Mouse (Mus musculus) CH12.LX (cell line): ENCODE measurements around the gene Slc6a9. TPM values are rescaled to one million over a fixed set of nuclear protein-coding genes. Genes with fewer than 3 reads are reported as not detected.

Experiments
- DNase-seq: peaks from one replicate; pipeline ENCODE4 v3.0.0-alpha.2; 2013; ENCODE audit errors: extremely low read depth
- H3K27ac ChIP-seq: 2 replicates; pipeline ENCODE4 v1.5.1; 2012; ENCODE audit warnings: low read depth, mild to moderate bottlenecking, control low read depth, moderate library complexity; ENCODE audit not compliant: insufficient read depth
- H3K27me3 ChIP-seq: replicated peaks from 2 replicates; pipeline ENCODE3; 2012; ENCODE audit warnings: inconsistent platforms
- H3K36me3 ChIP-seq, 2 experiments: replicated peaks in 1 of 2; 2 replicates each; pipeline versions ENCODE3 to v1.6.1; 2012; ENCODE audit warnings: inconsistent platforms in 1 of 2, low read length in 1 of 2, mild to moderate bottlenecking in 1 of 2, mixed read lengths in 1 of 2, moderate library complexity in 1 of 2; ENCODE audit not compliant: control insufficient read depth in 1 of 2, insufficient read depth in 1 of 2
- H3K4me1 ChIP-seq, 2 experiments: 2 replicates each; pipeline ENCODE4 v1.6.1; 2012; ENCODE audit warnings: inconsistent platforms in 1 of 2, moderate library complexity in 1 of 2; ENCODE audit not compliant: insufficient read depth in 2 of 2, control insufficient read depth in 1 of 2
- H3K4me2 ChIP-seq: 2 replicates; pipeline ENCODE4 v1.6.1; 2012; ENCODE audit warnings: low read depth, mild to moderate bottlenecking, control low read depth; ENCODE audit not compliant: poor library complexity, insufficient read depth, severe bottlenecking
- H3K4me3 ChIP-seq, 3 experiments: fragments of 150-350 bp in 1 of 3; sonication (generic) in 1 of 3; replicated peaks in 1 of 3; 2 replicates each; pipeline versions ENCODE3 to v1.5.1; 2011 to 2012; ENCODE audit warnings: low read depth in 2 of 3, low read length in 2 of 3, mild to moderate bottlenecking in 2 of 3, moderate library complexity in 2 of 3, control low read depth in 1 of 3, improper control_type of control experiment in 1 of 3, inconsistent platforms in 1 of 3, mixed read lengths in 1 of 3; ENCODE audit not compliant: poor library complexity in 1 of 3
- H3K79me2 ChIP-seq: replicated peaks from 2 replicates; pipeline ENCODE4 v1.6.1; 2012; ENCODE audit warnings: mild to moderate bottlenecking, moderate library complexity; ENCODE audit not compliant: control insufficient read depth, poor library complexity, insufficient read depth, severe bottlenecking; ENCODE audit errors: extremely low read depth
- H3K9ac ChIP-seq: 2 replicates; pipeline ENCODE4 v1.6.1; 2012; ENCODE audit warnings: low read depth, mild to moderate bottlenecking, control low read depth, moderate library complexity; ENCODE audit not compliant: insufficient read depth
- H3K9me3 ChIP-seq: replicated peaks from 2 replicates; pipeline ENCODE3; 2012; ENCODE audit warnings: low read length, inconsistent platforms, mixed read lengths
- BHLHE40 ChIP-seq: IDR thresholded peaks from 2 replicates; pipeline ENCODE4 v1.6.1; 2011; ENCODE audit warnings: mild to moderate bottlenecking, low read depth, low read length, improper control_type of control experiment
- CHD2 ChIP-seq: IDR thresholded peaks from 2 replicates; pipeline ENCODE4 v1.6.1; 2011; ENCODE audit warnings: low read length, improper control_type of control experiment
- E2F4 ChIP-seq: IDR thresholded peaks from 2 replicates; pipeline ENCODE4 v1.6.1; 2011; ENCODE audit warnings: low read depth, low read length, improper control_type of control experiment; ENCODE audit not compliant: insufficient replicate concordance
- IRF4 ChIP-seq: IDR thresholded peaks from 2 replicates; pipeline ENCODE4 v1.6.1; 2014; ENCODE audit warnings: low read depth, mild to moderate bottlenecking, inconsistent platforms, low read length, improper control_type of control experiment
- JUN ChIP-seq: IDR thresholded peaks from 2 replicates; pipeline ENCODE4 v1.6.1; 2011; ENCODE audit warnings: low read depth, mild to moderate bottlenecking, low read length, improper control_type of control experiment, moderate library complexity; ENCODE audit not compliant: insufficient read depth
- JUND ChIP-seq: conservative IDR thresholded peaks from 2 replicates; pipeline ENCODE4 v1.6.1; 2011; ENCODE audit warnings: low read depth, low read length, improper control_type of control experiment
- MAFK ChIP-seq: IDR thresholded peaks from 2 replicates; pipeline ENCODE4 v1.6.1; 2011; ENCODE audit warnings: low read length, improper control_type of control experiment; ENCODE audit not compliant: insufficient replicate concordance
- MAX ChIP-seq: IDR thresholded peaks from 2 replicates; pipeline ENCODE4 v1.6.1; 2011; ENCODE audit warnings: low read length, improper control_type of control experiment
- MAZ ChIP-seq: IDR thresholded peaks from 2 replicates; pipeline ENCODE4 v1.6.1; 2012; ENCODE audit warnings: low read depth, mild to moderate bottlenecking, inconsistent platforms, low read length, improper control_type of control experiment, moderate library complexity
- MXI1 ChIP-seq: IDR thresholded peaks from 2 replicates; pipeline ENCODE4 v1.6.1; 2011; ENCODE audit warnings: mild to moderate bottlenecking, low read depth, low read length, improper control_type of control experiment
- MYC ChIP-seq: IDR thresholded peaks from 2 replicates; pipeline ENCODE4 v1.6.1; 2011; ENCODE audit warnings: low read depth, mild to moderate bottlenecking, improper control_type of control experiment, low read length
- NELFE ChIP-seq: IDR thresholded peaks from 2 replicates; pipeline ENCODE4 v1.6.1; 2011; ENCODE audit warnings: low read depth, low read length, improper control_type of control experiment
- POLR2AphosphoS2 ChIP-seq: IDR thresholded peaks from 2 replicates; pipeline ENCODE4 v1.6.1; 2011; ENCODE audit warnings: low read depth, low read length, improper control_type of control experiment
- SIN3A ChIP-seq: IDR thresholded peaks from 2 replicates; pipeline ENCODE4 v1.6.1; 2012; ENCODE audit warnings: low read length, improper control_type of control experiment, inconsistent platforms
- TCF12 ChIP-seq: IDR thresholded peaks from 2 replicates; pipeline ENCODE4 v1.6.1; 2014; ENCODE audit warnings: low read depth, mild to moderate bottlenecking, inconsistent platforms, low read length, improper control_type of control experiment
- ZNF384 ChIP-seq: IDR thresholded peaks from 2 replicates; pipeline ENCODE4 v1.6.1; 2012; ENCODE audit warnings: low read depth, low read length, improper control_type of control experiment, inconsistent platforms
- dilution Hi-C: fragments of 300-500 bp; cut with MboI; formaldehyde crosslinking; loops from 2 replicates; pipeline ENCODE4 v1.14.3; 2020; ENCODE audit warnings: low sequenced_read_pairs; ENCODE audit not compliant: extremely low pct_unique_long_range_greater_than_20kb, extremely low pct_ligation_motif_present
- in situ Hi-C: fragments of 300-500 bp; cut with MboI; formaldehyde crosslinking; loops from 3 replicates; pipeline ENCODE4 v1.14.3; 2019; ENCODE audit warnings: low sequenced_read_pairs, low pct_ligation_motif_present, low pct_unique_long_range_greater_than_20kb, mixed read lengths
- polyA plus RNA-seq: library from polyadenylated mRNA; unstranded; fragments of >175 nt; gene quantifications from 2 replicates; pipeline ENCODE4 v1.2.1, GENCODE M21; 2012; ENCODE audit warnings: low read depth; ENCODE audit not compliant: insufficient read length
- total RNA-seq, 2 experiments: library from RNA; depleted of rRNA; stranded (reverse); fragments of 300-350 nt in 1 of 2; fragments of >200 nt in 1 of 2; gene quantifications; 2 replicates each; pipeline ENCODE4 v1.2.3; 2012 to 2014

The Slc6a9 gene
- total and polyA plus RNA-seq, 3 experiments: 4.0 to 15.6 (median 9.1) TPM

GRCm38 (mm10) chr4:117923450-117923849 is 89.1 kb downstream of the Slc6a9 start:
- Histone ChIP-seq H3K27ac (no peak overlapping the region), H3K36me3 (no peaks in the 10 kb centered on the region), H3K4me3 (no peak overlapping the region), H3K27me3 (no peaks in the 10 kb centered on the region), H3K4me2 (no peak overlapping the region), H3K4me1 (peaks cover 2 to 17% of the 10 kb centered on the region in 2 experiments; a peak in 2 of 4 replicates), H3K9ac (no peak overlapping the region), H3K9me3 (no peaks in the 10 kb centered on the region), H3K79me2 (no peaks in the 10 kb centered on the region)
- in situ Hi-C loops: no loop called here
- dilution Hi-C loops: no loop called here
- TF ChIP-seq IRF4 (no peak), MAZ (no peak), MAFK (no peak), NELFE (no peak), POLR2AphosphoS2 (no peak), BHLHE40 (no peak), MAX (no peak), ZNF384 (no peak), SIN3A (no peak), JUND (no peak), TCF12 (no peak), MYC (no peak), JUN (no peak), MXI1 (no peak), CHD2 (no peak), E2F4 (no peak)
- no peak for DNase-seq

Other genes with a start within 250 kb of the Slc6a9 start
- gene Dmap1, start 152.2 kb upstream of the Slc6a9 start, total RNA-seq (2012; rRNA removed): 39.3 and 42.2 TPM in 2 replicates
- gene Dmap1, start 152.2 kb upstream of the Slc6a9 start, total RNA-seq (2014; rRNA removed): 39.3 and 42.6 TPM in 2 replicates
- gene Dmap1, start 152.2 kb upstream of the Slc6a9 start, polyA plus RNA-seq: 43.4 and 44.5 TPM in 2 replicates
- gene Gm12845, start 110.1 kb upstream of the Slc6a9 start, total RNA-seq (2012; rRNA removed): 0.08 TPM in 1 of 2 replicates, not detected in the other
- not detected in 2 replicates for gene Gm12845, start 110.1 kb upstream of the Slc6a9 start, total RNA-seq (2014; rRNA removed)
- 0.17 TPM in 1 of 2 replicates, not detected in the other for gene Gm12845, start 110.1 kb upstream of the Slc6a9 start, polyA plus RNA-seq
- gene Klf17, start 68.9 kb upstream of the Slc6a9 start, total RNA-seq (2012; rRNA removed): not detected in 2 replicates
- gene Klf17, start 68.9 kb upstream of the Slc6a9 start, total RNA-seq (2014; rRNA removed): not detected in 2 replicates
- not detected in 2 replicates for gene Klf17, start 68.9 kb upstream of the Slc6a9 start, polyA plus RNA-seq
- gene Ccdc24, start 38.1 kb downstream of the Slc6a9 start, total RNA-seq (2012; rRNA removed): 0.46 and 0.93 TPM in 2 replicates
- gene Ccdc24, start 38.1 kb downstream of the Slc6a9 start, total RNA-seq (2014; rRNA removed): not detected in 2 replicates
- 0.40 and 0.81 TPM in 2 replicates for gene Ccdc24, start 38.1 kb downstream of the Slc6a9 start, polyA plus RNA-seq
- gene B4galt2, start 49.0 kb downstream of the Slc6a9 start, total RNA-seq (2012; rRNA removed): 0.25 and 0.29 TPM in 2 replicates
- gene B4galt2, start 49.0 kb downstream of the Slc6a9 start, total RNA-seq (2014; rRNA removed): not detected in 2 replicates
- 0.14 and 0.22 TPM in 2 replicates for gene B4galt2, start 49.0 kb downstream of the Slc6a9 start, polyA plus RNA-seq
- 169 and 186 TPM in 2 replicates for gene Atp6v0b, start 52.8 kb downstream of the Slc6a9 start, total RNA-seq (2012; rRNA removed)
- gene Atp6v0b, start 52.8 kb downstream of the Slc6a9 start, total RNA-seq (2014; rRNA removed): 165 and 176 TPM in 2 replicates
- gene Atp6v0b, start 52.8 kb downstream of the Slc6a9 start, polyA plus RNA-seq: 189 and 202 TPM in 2 replicates
- 19.8 and 25.8 TPM in 2 replicates for gene Dph2, start 57.5 kb downstream of the Slc6a9 start, total RNA-seq (2012; rRNA removed)
- gene Dph2, start 57.5 kb downstream of the Slc6a9 start, total RNA-seq (2014; rRNA removed): 20.9 and 21.5 TPM in 2 replicates
- 15.2 and 20.8 TPM in 2 replicates for gene Dph2, start 57.5 kb downstream of the Slc6a9 start, polyA plus RNA-seq
- gene Ipo13, start 80.5 kb downstream of the Slc6a9 start, total RNA-seq (2012; rRNA removed): 22.0 and 27.5 TPM in 2 replicates
- 5.9 and 7.4 TPM in 2 replicates for gene Ipo13, start 80.5 kb downstream of the Slc6a9 start, total RNA-seq (2014; rRNA removed)
- 46.5 and 54.1 TPM in 2 replicates for gene Ipo13, start 80.5 kb downstream of the Slc6a9 start, polyA plus RNA-seq
- gene Artn, start 95.3 kb downstream of the Slc6a9 start, total RNA-seq (2012; rRNA removed): not detected in 2 replicates
- gene Artn, start 95.3 kb downstream of the Slc6a9 start, total RNA-seq (2014; rRNA removed): not detected in 2 replicates
- gene Artn, start 95.3 kb downstream of the Slc6a9 start, polyA plus RNA-seq: not detected in 2 replicates